Mouse (Mus musculus): Measurements from ENCODE around the gene Slc44a5.
A peak's percentile ranks its signal among the peaks of the same experiment; 100 is the strongest.
"Not testable (repeated sequence)": the region's sequence is repeated elsewhere in the genome, so short reads cannot be mapped to it uniquely, and the experiment has no call there.

Slc44a5 gene

GRCm38 (mm10) chr3:153969451-153969850 is 3.8 kb upstream of the Slc44a5 start:
- DNase-seq (ENCODE audit: low spot score in 2 of 2), result no peak

GRCm38 (mm10) chr3:153973949-153974760 is 919 bp downstream of the Slc44a5 start:
- peak in 1 of 2 experiments; percentile 22 for DNase-seq (ENCODE audit: low spot score in 2 of 2)

- no peak for DNase-seq (ENCODE audit: low spot score in 2 of 2)
Measured at GRCm38 (mm10) chr3:153975060-153975459, 1.8 kb downstream of the Slc44a5 start.

GRCm38 (mm10) chr3:153975791-153976190 is 2.6 kb downstream of the Slc44a5 start:
- DNase-seq (ENCODE audit: low spot score in 2 of 2), result no peak

DNA sequence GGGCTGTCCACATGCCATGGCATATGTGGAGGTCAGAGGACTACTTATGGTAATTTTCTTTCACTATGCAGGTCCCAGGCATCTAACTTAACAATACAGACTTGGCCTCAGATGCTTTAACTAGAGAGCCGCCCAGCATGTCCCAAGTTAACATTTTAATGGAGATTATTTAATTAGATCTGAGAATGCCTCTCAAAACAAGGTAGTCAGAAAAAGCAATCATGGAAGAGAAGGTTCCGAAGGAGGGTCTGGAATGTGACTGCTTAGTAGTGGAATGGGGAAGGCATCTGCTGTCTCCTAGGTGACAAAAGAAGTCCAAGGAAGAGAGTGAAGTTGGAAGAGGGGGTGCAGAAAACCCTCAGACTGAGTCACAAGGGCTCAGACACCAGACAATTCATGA is 7.4 kb downstream of the Slc44a5 start:
- DNase-seq (ENCODE audit: low spot score in 2 of 2), result no peak

DNA sequence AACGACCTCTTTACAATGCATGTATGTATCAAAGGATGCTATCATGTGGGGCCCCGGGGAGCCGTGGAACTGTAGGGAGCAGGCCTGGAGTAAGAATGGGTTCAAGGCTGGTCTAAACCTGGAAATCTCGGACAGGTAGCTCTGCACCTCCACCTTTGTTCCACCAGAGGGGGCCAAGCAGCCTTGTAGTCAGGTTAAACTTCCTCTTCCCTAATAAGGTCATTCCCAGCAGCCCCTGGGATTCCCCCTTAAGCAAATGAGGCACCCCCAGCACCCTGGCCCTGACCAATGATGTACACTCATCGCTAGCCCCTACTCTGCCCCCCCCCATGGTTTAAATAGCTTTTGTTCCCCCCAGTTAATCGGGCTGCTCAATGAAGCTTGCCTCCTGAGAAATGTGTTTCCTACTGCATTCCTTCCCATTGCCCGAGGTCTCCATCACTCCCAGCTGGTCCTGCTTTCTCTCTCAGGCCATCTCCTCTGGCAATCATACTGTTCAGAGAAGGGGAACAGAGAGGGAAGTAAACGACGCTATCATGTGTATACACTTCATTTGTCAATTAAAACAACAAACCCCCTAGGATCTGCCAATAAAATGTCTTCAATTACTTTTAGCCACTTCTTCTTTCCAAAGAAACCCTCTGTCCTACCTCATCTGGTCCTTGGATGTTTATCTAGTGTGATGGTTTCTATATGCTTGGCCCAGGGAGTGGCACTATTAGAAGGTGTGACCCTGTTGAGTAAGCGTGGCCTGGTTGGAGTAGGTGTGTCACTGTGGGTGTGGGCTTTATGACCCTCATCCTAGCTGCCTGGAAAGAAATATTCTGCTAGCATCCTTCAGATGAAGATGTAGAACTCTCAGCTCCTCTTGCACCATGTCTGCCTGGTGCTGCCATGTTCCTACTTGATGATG is 11.4 kb downstream of the Slc44a5 start:
- peak in 1 of 2 experiments; percentile 27 for DNase-seq (ENCODE audit: low spot score in 2 of 2)

GRCm38 (mm10) chr3:153999797-154000528 is 26.7 kb downstream of the Slc44a5 start:
- DNase-seq (ENCODE audit: low spot score in 2 of 2), result no peak

DNA sequence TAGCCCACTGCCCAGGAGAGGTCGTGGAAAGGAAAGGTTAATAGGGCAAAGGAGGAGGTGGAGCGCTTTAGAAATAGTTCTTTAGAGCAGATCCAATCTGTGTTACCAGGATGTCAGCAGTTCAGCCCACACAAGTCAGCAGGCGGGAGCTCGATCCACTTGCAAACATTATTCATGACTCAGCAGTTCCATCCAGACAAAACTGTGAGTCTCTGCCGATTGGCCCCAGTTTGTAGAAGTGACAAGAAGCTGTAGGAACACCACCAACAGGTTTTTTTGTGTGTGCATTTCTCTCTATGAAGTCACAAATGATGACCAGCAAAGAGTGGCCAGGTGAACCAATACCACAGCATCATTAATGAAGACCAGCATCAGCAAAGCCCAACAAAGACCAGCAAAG is 28.1 kb downstream of the Slc44a5 start:
- DNase-seq (ENCODE audit: low spot score in 2 of 2), result no peak

DNA sequence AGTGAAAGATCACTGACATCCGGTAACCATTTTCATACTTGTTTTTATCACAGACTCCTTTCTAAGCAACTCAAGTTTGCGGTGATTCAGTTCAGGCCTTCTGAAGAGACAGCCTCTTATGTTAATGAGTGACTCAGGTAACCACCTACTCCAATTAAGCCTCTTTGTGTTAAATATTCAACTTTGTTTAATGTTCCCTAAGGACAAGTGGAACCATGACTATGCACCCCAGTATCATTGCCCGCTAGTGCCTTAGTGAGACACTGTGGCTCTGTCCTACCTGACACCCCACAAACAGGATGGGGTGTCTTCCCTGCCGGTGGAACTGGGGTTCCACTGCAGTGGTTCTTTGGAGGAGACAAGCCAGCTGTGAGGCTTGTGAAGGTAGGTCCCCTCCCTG is 73.6 kb downstream of the Slc44a5 start:
- DNase-seq (ENCODE audit: low spot score in 2 of 2), result no peak

GRCm38 (mm10) chr3:154053331-154053730 is 80.1 kb downstream of the Slc44a5 start:
- no peak for DNase-seq (ENCODE audit: low spot score in 2 of 2)

- DNase-seq (ENCODE audit: low spot score in 2 of 2), result no peak
Measured at GRCm38 (mm10) chr3:154057464-154057863, 84.2 kb downstream of the Slc44a5 start.

DNA sequence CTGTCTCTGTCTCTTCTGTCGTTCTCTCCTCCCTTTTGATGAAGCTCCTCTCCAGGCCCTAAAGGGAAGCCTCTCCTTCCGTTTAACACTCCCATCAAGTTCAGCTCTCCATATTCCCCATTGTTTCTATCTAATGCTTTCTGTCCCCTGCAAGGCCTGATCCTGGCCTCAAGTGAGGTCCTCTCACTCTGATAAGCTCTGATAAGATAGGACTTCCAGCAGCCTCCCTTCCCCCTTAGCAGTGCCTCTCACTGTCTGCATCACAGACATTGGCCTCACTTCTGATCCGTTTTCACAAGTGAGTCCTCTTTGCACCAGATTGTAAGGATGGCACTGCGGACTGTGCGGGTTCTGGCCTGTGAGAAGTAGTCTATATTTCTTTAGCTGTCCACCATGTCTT is 85.0 kb downstream of the Slc44a5 start:
- no peak for DNase-seq (ENCODE audit: low spot score in 2 of 2)

DNA sequence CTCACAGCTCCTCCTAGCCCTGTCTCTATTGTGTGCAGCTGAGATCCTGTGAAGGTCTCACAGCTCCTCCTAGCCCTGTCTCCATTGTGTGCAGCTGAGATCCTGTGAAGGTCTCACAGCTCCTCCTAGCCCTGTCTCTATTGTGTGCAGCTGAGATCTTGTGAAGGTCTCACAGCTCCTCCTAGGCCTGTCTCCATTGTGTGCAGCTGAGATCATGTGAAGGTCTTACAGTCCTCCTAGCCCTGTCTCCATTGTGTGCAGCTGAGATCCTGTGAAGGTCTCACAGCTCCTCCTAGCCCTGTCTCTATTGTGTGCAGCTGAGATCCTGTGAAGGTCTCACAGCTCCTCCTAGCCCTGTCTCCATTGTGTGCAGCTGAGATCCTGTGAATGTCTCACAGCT is 98.8 kb downstream of the Slc44a5 start:
- not testable (repeated sequence) for DNase-seq (ENCODE audit: low spot score in 2 of 2)

DNA sequence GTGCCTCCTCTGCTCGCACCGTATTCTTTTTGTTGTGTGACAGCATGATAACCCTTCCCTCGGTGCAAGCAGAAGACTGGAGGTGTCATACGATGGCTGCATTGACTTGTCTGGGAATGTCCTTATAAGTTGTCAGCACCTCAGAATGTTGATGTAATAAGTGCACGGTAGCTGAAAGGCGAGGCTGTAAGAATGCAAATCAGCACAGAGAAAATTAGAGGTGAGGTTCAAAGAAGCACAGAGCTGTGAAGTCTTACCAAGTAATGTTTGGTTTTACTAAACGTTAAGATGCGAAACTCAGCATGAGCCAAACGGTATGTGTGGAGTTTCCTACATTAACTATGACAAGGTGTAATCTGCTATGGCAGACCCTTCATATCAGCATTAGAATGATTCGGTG is 102.5 kb downstream of the Slc44a5 start:
- no peak for DNase-seq (ENCODE audit: low spot score in 2 of 2)

GRCm38 (mm10) chr3:154081687-154082086 is 108.5 kb downstream of the Slc44a5 start:
- DNase-seq (ENCODE audit: low spot score in 2 of 2), result no peak

DNA sequence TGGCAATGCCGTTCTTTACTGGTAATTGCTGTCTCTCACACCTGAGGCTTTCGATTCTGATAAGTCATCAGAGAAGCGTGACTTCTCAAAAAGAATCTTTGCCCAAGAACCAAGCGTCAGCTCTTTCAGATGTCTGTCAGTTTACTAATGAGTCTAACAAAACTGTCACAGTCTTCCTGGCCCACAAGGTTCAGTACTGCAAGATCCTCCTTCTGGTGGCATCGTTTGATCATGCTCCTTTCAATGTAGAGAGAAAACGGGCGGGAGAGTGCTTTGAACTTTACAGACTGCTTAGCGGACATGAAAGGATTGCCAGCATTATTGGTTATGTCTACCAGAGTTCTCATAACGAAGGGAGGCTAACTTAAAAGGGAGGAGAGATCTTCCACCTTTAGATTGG is 109.0 kb downstream of the Slc44a5 start:
- DNase-seq (ENCODE audit: low spot score in 2 of 2), result no peak

GRCm38 (mm10) chr3:154082961-154083360 is 109.7 kb downstream of the Slc44a5 start:
- DNase-seq (ENCODE audit: low spot score in 2 of 2), result no peak

GRCm38 (mm10) chr3:154089996-154090395 is 116.8 kb downstream of the Slc44a5 start:
- DNase-seq (ENCODE audit: low spot score in 2 of 2), result no peak

- no peak for DNase-seq (ENCODE audit: low spot score in 2 of 2)
Measured at GRCm38 (mm10) chr3:154091468-154092338, 118.5 kb downstream of the Slc44a5 start.

- DNase-seq (ENCODE audit: low spot score in 2 of 2), result no peak
Measured at GRCm38 (mm10) chr3:154092466-154092865, 119.2 kb downstream of the Slc44a5 start.

GRCm38 (mm10) chr3:154093745-154094322 is 120.6 kb downstream of the Slc44a5 start:
- no peak for DNase-seq (ENCODE audit: low spot score in 2 of 2)

Data from frontal cortex, postnatal 36 days (tissue).